Mouse (Mus musculus) bone marrow macrophage, adult 2 months (primary cell): ENCODE data around the gene Cdc14a.

Experiments used
- CTCF ChIP-seq: IDR thresholded peaks from 2 replicates; pipeline ENCODE4 v1.5.1; 2012; ENCODE audit warnings: low read depth, mild to moderate bottlenecking, low read length, moderate library complexity
- POLR2A ChIP-seq: IDR thresholded peaks from 2 replicates; pipeline ENCODE4 v1.6.1; 2012; ENCODE audit warnings: mild to moderate bottlenecking, low read depth, low read length, borderline replicate concordance

GRCm38 (mm10) chr3:116232763-116233162 lies 191.1 kb downstream of the Cdc14a start:
- TF ChIP-seq POLR2A (no peak), CTCF (no peak)
